9 mouse cellular contexts compared by ENCODE assay signal in genomic region chr8:114684046-114684702, GRCm38 (mm10).
DNase-seq lines count a peak whose midpoint lies in the region; ATAC-seq and TF ChIP-seq lines count a peak whose summit lies in the region.
"Had no signal": no experiment of that assay in that cellular context is flagged by ENCODE, and none has a peak within 500 bp of the region (broad histone marks: within the 10 kb centered on the region; RNA-seq: fewer than 3 reads in every experiment).

No protein-coding gene starts in this region.

- peak overlapping the region; percentile 36 for H3K27ac ChIP-seq in heart, embryonic 15.5 days
- H3K27ac ChIP-seq in embryonic facial prominence, embryonic 15.5 days (replicated peaks), result peak overlapping the region; percentile 75
- H3K27ac ChIP-seq in midbrain, postnatal 0 days (ENCODE audit: low read depth, low read length), result no peak overlapping the region
- H3K27ac ChIP-seq: kidney, postnatal 0 days had no signal

- no peak for DNase-seq in heart, postnatal 4 days
- DNase-seq in NIH3T3 (ENCODE audit: low read depth), result peak; percentile 21
- DNase-seq in lung, postnatal 14 days, result peak; percentile 46
- no peak for DNase-seq in c-Kit-positive CD71-positive TER-119-positive erythroid progenitor cells, embryonic 14.5 days (ENCODE audit: low spot score)
- DNase-seq in midbrain, postnatal 0 days (ENCODE audit: low spot score), result no peak

- no peaks in the 10 kb centered on the region for H3K36me3 ChIP-seq in heart, embryonic 15.5 days
- H3K36me3 ChIP-seq in embryonic facial prominence, embryonic 15.5 days, result no peaks in the 10 kb centered on the region
- no peaks in the 10 kb centered on the region for H3K36me3 ChIP-seq in midbrain, postnatal 0 days (ENCODE audit: insufficient read depth, low read length)

- no peaks in the 10 kb centered on the region for H3K27me3 ChIP-seq in heart, embryonic 15.5 days
- H3K27me3 ChIP-seq in embryonic facial prominence, embryonic 15.5 days, result no peaks in the 10 kb centered on the region
- no peaks in the 10 kb centered on the region for H3K27me3 ChIP-seq in midbrain, postnatal 0 days (ENCODE audit: insufficient read depth, low read length)

- no peak overlapping the region for H3K9ac ChIP-seq in heart, embryonic 15.5 days
- no peak overlapping the region for H3K9ac ChIP-seq in embryonic facial prominence, embryonic 15.5 days
- no peak overlapping the region for H3K9ac ChIP-seq in midbrain, postnatal 0 days (replicated peaks; ENCODE audit: low read length, poor library complexity, severe bottlenecking)

- no peak overlapping the region for H3K4me3 ChIP-seq in heart, embryonic 15.5 days
- H3K4me3 ChIP-seq in embryonic facial prominence, embryonic 15.5 days (replicated peaks), result no peak overlapping the region
- H3K4me3 ChIP-seq in midbrain, postnatal 0 days (ENCODE audit: low read depth, low read length), result no peak overlapping the region

- TF ChIP-seq CTCF in midbrain, postnatal 0 days (IDR thresholded peaks at IDR 0.05), result no peak

- ATAC-seq in heart, embryonic 15.5 days (replicated peaks; ENCODE audit: insufficient number of reproducible peaks, insufficient read depth, low FRiP score, low read depth), result no peak
- peak; percentile 28 for ATAC-seq in embryonic facial prominence, embryonic 15.5 days (ENCODE audit: insufficient number of reproducible peaks, low FRiP score, low TSS enrichment, low read depth)
- ATAC-seq in midbrain, postnatal 0 days (ENCODE audit: low FRiP score), result no peak
- ATAC-seq: activated CD4-positive, CD25-positive, alpha-beta regulatory T cell, adult 4 months had no signal

- no peak overlapping the region for H3K4me2 ChIP-seq in heart, embryonic 15.5 days
- no peak overlapping the region for H3K4me2 ChIP-seq in embryonic facial prominence, embryonic 15.5 days (replicated peaks)
- no peak overlapping the region for H3K4me2 ChIP-seq in midbrain, postnatal 0 days (ENCODE audit: low read depth, low read length, poor library complexity, severe bottlenecking)

- H3K9me3 ChIP-seq in heart, embryonic 15.5 days (replicated peaks), result no peaks in the 10 kb centered on the region
- H3K9me3 ChIP-seq in embryonic facial prominence, embryonic 15.5 days (replicated peaks), result no peaks in the 10 kb centered on the region
- H3K9me3 ChIP-seq in midbrain, postnatal 0 days (ENCODE audit: low read length), result no peaks in the 10 kb centered on the region

- H3K4me1 ChIP-seq in heart, embryonic 15.5 days (replicated peaks), result peaks cover 3% of the 10 kb centered on the region; the same call in 1 of the 2 replicates
- H3K4me1 ChIP-seq in embryonic facial prominence, embryonic 15.5 days, result peaks cover 11% of the 10 kb centered on the region
- H3K4me1 ChIP-seq in midbrain, postnatal 0 days (ENCODE audit: insufficient read depth, low read length), result no peaks in the 10 kb centered on the region

- 60% methylated on average over 11 of the region's 11 CpGs for WGBS in heart, embryonic 15.5 days
- 67% methylated on average over 11 of the region's 11 CpGs for WGBS in embryonic facial prominence, embryonic 15.5 days
- 88% methylated on average over 11 of the region's 11 CpGs for WGBS in midbrain, postnatal 0 days

Comparison
In these comparisons a context has a peak if more than half of its experiments do, and no peak if none do; other contexts are left out.
1. DNase-seq: peak in NIH3T3 (single experiment) and lung, postnatal 14 days (single experiment); none in heart, postnatal 4 days (single experiment), c-Kit-positive CD71-positive TER-119-positive erythroid progenitor cells, embryonic 14.5 days (single experiment) and midbrain, postnatal 0 days (single experiment).